Mouse (Mus musculus) small intestine, adult 2 months (tissue): ENCODE measurements around the gene Tlk1.

Experiments used
- CTCF ChIP-seq: fragments of 200-500 bp; IDR thresholded peaks from 2 replicates; pipeline ENCODE4 v1.5.1; 2012; ENCODE audit warnings: low read depth, mild to moderate bottlenecking, control low read depth, inconsistent platforms, low read length, moderate library complexity, mixed read lengths; ENCODE audit not compliant: insufficient replicate concordance, insufficient read length; ENCODE audit errors: extremely low read depth
- POLR2A ChIP-seq: fragments of 200-500 bp; IDR thresholded peaks from 2 replicates; pipeline ENCODE4 v1.6.1; 2012; ENCODE audit warnings: low read depth, mild to moderate bottlenecking, control low read depth, inconsistent platforms, low read length, moderate library complexity

- no peak for TF ChIP-seq CTCF
- no peak for TF ChIP-seq POLR2A
Measured at GRCm38 (mm10) chr2:70808681-70809080, 16.8 kb downstream of the Tlk1 start.
